Mouse (Mus musculus) forebrain, embryonic 12.5 days (tissue): ENCODE results near the gene Trim66. TPM values are rescaled to one million over a fixed set of nuclear protein-coding genes. Genes with fewer than 3 reads are reported as not detected.
A peak's percentile ranks its signal among the peaks of the same experiment; 100 is the strongest.

ENCODE experiments used
- ATAC-seq: fragments of 200-750 bp; cut with Nextera tagmentation; 2 replicates; pipeline ENCODE4 v1.8.0; 2017; ENCODE audit warnings: moderate TSS enrichment; ENCODE audit not compliant: low FRiP score
- H3K27ac ChIP-seq: fragments of 300-500 bp; sonication (generic); 2 replicates; pipeline ENCODE4 v1.5.1; 2016; ENCODE audit warnings: mild to moderate bottlenecking
- H3K27me3 ChIP-seq: fragments of 300-500 bp; sonication (generic); 2 replicates; pipeline ENCODE4 v1.6.1; 2016; ENCODE audit warnings: mild to moderate bottlenecking
- H3K36me3 ChIP-seq: fragments of 300-500 bp; sonication (generic); replicated peaks from 2 replicates; pipeline ENCODE4 v1.6.1; 2016; ENCODE audit warnings: mild to moderate bottlenecking
- H3K4me1 ChIP-seq: fragments of 300-500 bp; sonication (generic); 2 replicates; pipeline ENCODE4 v1.6.1; 2016
- H3K4me2 ChIP-seq: fragments of 300-500 bp; sonication (generic); 2 replicates; pipeline ENCODE4 v1.6.1; 2016; ENCODE audit warnings: mild to moderate bottlenecking, moderate library complexity
- H3K4me3 ChIP-seq: fragments of 300-500 bp; sonication (generic); replicated peaks from 2 replicates; pipeline ENCODE4 v1.5.1; 2016; ENCODE audit warnings: mild to moderate bottlenecking
- H3K9ac ChIP-seq: fragments of 300-500 bp; sonication (generic); 2 replicates; pipeline ENCODE4 v1.6.1; 2016; ENCODE audit warnings: mild to moderate bottlenecking
- H3K9me3 ChIP-seq: fragments of 300-500 bp; sonication (generic); 2 replicates; pipeline ENCODE4 v1.6.1; 2016
- WGBS: fragments of 180-500 bp; shearing (Covaris S2); methylation state at CpG from one replicate; pipeline ENCODE4 v1.1.7; 2016; 5-methylcytosine and 5-hydroxymethylcytosine counted together
- polyA plus RNA-seq: library from polyadenylated mRNA; unstranded; fragments of >200 nt; fragmentation: Nextera tagmentation; extraction: Ambion mirVana; gene quantifications from 2 replicates; pipeline ENCODE4 v1.2.1, GENCODE M21; 2016

Trim66 gene
- polyA plus RNA-seq, 1 experiment from 2014 or later = 0.64 TPM

DNA sequence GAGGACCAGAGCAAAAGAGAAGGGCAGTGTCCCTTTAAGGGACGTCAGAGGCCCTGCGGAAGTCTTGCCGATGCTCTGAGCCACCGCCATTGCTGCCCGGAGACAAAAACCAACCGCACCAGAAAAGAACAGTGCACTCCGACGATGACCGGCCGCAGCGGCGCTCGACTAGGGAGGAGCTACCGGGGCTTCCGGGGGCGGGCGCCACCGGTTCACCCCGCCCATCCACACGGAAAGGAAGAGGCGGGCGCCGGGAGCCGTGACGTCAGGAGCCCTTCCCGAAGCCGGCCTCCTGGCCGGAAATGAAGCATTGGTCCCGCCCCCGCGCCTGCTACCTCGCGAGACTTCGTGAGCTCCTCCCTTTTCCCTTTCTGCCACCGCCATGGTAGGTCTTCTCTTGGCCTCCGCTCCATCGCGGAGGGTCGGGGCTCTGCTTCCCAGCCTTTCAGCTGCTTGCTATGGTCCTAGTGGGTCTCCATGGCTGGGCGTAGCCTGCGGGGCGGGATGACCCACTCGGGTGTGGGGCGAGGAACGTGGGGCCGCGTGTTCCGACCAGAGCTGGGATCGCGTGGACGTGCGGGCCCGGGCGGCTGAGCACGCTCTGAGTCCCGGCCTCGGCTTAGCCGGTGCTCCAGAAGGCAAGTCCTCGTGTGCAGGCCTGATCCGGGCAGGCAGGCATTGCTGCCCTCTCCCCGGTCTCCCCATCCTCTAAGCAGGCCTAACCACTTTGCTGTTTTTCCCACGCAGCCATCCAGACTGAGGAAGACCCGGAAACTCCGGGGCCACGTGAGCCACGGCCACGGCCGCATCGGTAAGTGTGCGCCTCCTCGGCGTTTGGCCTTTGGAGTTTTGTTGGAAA lies 11.1 kb upstream of the Trim66 start, which contains the start of gene Rpl27a:
Gene Rpl27a (plus strand): TSS at position 310 of the 859 bp plus-strand sequence.
- no peaks in the 10 kb centered on the region for H3K9me3 ChIP-seq
- H3K36me3 ChIP-seq = peaks cover 36% of the 10 kb centered on the region
- H3K4me3 ChIP-seq = peak within 1 kb of the TSS; percentile 96
- no peaks in the 10 kb centered on the region for H3K27me3 ChIP-seq
- under 1% methylated on average over 72 of the region's 72 CpGs for whole genome bisulfite sequencing
- H3K27ac ChIP-seq = peak within 1 kb of the TSS; percentile 97
- ATAC-seq = peak; percentile 95
- H3K4me2 ChIP-seq = peak within 1 kb of the TSS; percentile 92
- H3K4me1 ChIP-seq = peaks cover 28% of the 10 kb centered on the region
- H3K9ac ChIP-seq = peak within 1 kb of the TSS; percentile 97

DNA sequence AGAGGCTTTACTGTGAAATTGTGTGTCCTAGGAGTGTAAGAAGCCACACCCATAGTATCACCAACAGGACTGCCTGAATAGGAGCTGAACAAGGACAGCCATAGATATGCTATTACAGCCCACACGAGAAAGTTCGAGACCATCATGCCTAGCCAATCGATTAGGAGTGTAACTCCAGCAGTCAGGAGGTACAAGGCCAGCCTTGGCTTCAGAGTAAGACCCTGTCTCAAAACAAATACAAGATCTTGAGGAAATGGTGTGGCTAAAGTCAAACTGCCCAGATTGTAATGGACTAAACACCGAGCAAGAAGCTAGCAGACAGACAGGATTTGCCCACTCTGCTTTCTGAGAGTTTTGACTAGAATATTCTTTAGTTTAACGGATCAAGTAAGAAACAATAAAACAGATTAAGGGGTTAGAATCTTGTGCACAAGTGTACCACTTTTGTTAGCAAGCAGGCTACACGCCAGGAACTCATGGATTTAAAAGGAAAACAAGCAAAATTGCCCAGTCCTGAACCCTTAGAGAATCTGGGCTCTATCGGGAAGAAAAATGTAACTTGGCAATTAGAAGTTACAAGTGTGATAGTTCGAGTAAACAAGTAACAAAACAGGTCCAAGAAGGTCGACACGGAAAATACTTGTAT lies 10.2 kb upstream of the Trim66 start:
- Histone ChIP-seq H3K4me2 (peak overlapping the region; percentile 65), H3K4me3 (peak overlapping the region; percentile 96), H3K4me1 (peaks cover 28% of the 10 kb centered on the region), H3K27ac (peak overlapping the region; percentile 97), H3K9me3 (no peaks in the 10 kb centered on the region), H3K27me3 (no peaks in the 10 kb centered on the region), H3K9ac (peak overlapping the region; percentile 71), H3K36me3 (peaks cover 27% of the 10 kb centered on the region)
- ATAC-seq = no peak; the same call in 1 of the 2 replicates
- WGBS = 22% methylated on average over 10 of the region's 10 CpGs

- no peak for ATAC-seq
- Histone ChIP-seq H3K4me1 (peaks cover 25% of the 10 kb centered on the region), H3K9me3 (no peaks in the 10 kb centered on the region), H3K36me3 (peaks cover 11% of the 10 kb centered on the region), H3K4me2 (no peak overlapping the region), H3K27me3 (no peaks in the 10 kb centered on the region), H3K9ac (no peak overlapping the region), H3K4me3 (no peak overlapping the region), H3K27ac (no peak overlapping the region)
- 88% methylated on average over 3 of the region's 3 CpGs for WGBS
These were observed 8.6 kb upstream of the Trim66 start for GRCm38 (mm10) chr7:109516500-109516899.

DNA sequence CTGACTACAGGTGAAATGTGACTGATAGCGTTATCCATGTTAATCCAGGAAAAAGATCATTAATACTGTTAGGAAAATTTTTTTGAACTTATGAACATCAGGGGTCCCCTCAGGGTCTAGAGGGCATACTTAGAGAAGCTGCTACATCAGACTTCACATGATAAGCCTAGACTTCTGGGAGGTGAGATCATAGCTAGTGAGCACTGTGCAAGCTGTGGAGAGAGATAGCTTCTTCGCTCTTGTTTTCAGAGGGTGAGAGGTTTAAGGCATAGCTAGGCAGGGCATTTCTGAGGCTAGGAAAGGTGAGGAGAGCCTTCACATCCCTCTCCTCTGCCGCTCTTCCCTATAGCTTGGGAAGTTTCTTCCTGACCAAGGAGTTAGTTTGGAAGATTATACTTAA lies 3.9 kb upstream of the Trim66 start:
- Histone ChIP-seq H3K4me1 (peaks cover 12% of the 10 kb centered on the region), H3K9ac (no peak overlapping the region), H3K27me3 (no peaks in the 10 kb centered on the region), H3K4me2 (no peak overlapping the region), H3K9me3 (no peaks in the 10 kb centered on the region), H3K4me3 (no peak overlapping the region), H3K36me3 (no peaks in the 10 kb centered on the region), H3K27ac (no peak overlapping the region)
- no peak for ATAC-seq
- 89% methylated on average over 3 of the region's 3 CpGs for WGBS

GRCm38 (mm10) chr7:109510799-109511198 lies 2.9 kb upstream of the Trim66 start:
- Histone ChIP-seq H3K9ac (no peak overlapping the region), H3K4me1 (peaks cover 15% of the 10 kb centered on the region), H3K4me3 (no peak overlapping the region), H3K9me3 (no peaks in the 10 kb centered on the region), H3K27me3 (no peaks in the 10 kb centered on the region), H3K27ac (no peak overlapping the region), H3K4me2 (no peak overlapping the region), H3K36me3 (no peaks in the 10 kb centered on the region)
- WGBS = 67% methylated on average over 2 of the region's 2 CpGs
- ATAC-seq = no peak

GRCm38 (mm10) chr7:109507572-109507971 lies 362 bp downstream of the Trim66 start:
- H3K27me3 ChIP-seq = no peaks in the 10 kb centered on the region
- H3K36me3 ChIP-seq = no peaks in the 10 kb centered on the region
- ATAC-seq = peak; percentile 17; the same call in 1 of the 2 replicates
- H3K9me3 ChIP-seq = no peaks in the 10 kb centered on the region
- H3K4me2 ChIP-seq = peak overlapping the region; percentile 25
- peak overlapping the region; percentile 37; the same call in 1 of the 2 replicates for H3K27ac ChIP-seq
- H3K4me1 ChIP-seq = peaks cover 15% of the 10 kb centered on the region
- no peak overlapping the region for H3K9ac ChIP-seq
- H3K4me3 ChIP-seq = no peak overlapping the region
- 37% methylated on average over 9 of the region's 9 CpGs for WGBS

- peak overlapping the region; percentile 25 for H3K4me2 ChIP-seq
- peak overlapping the region; percentile 37; the same call in 1 of the 2 replicates for H3K27ac ChIP-seq
- no peak overlapping the region for H3K4me3 ChIP-seq
- no peaks in the 10 kb centered on the region for H3K9me3 ChIP-seq
- H3K36me3 ChIP-seq = no peaks in the 10 kb centered on the region
- H3K27me3 ChIP-seq = no peaks in the 10 kb centered on the region
- WGBS = 4% methylated on average over 8 of the region's 8 CpGs
- no peak overlapping the region for H3K9ac ChIP-seq
- ATAC-seq = peak; percentile 75
- H3K4me1 ChIP-seq = peaks cover 15% of the 10 kb centered on the region
These were observed 815 bp downstream of the Trim66 start for GRCm38 (mm10) chr7:109507119-109507518.

DNA sequence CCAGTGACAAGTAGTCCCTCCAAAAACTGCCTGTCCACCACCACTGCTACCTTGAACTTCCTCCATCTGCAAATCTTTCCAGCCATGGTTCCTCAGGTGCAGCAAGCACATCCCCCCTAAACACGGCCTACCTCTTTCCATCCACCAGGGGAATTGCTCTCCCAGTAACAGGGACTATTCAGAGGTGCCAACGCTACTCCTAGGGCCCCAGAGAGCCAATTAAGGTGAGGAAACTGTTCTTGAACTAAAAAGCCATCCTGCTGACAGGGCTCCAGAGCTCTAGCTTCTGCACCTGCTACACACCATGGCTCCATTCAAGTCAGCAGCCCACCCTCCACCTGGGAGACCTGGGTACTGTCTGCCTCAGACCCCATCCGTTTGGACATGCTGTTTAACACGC lies 10.4 kb downstream of the Trim66 start:
- peaks cover 11% of the 10 kb centered on the region for H3K27me3 ChIP-seq
- H3K36me3 ChIP-seq = no peaks in the 10 kb centered on the region
- WGBS = 52% methylated on average over 4 of the region's 4 CpGs
- H3K27ac ChIP-seq = no peak overlapping the region
- no peak overlapping the region for H3K4me3 ChIP-seq
- H3K4me1 ChIP-seq = peaks cover 17% of the 10 kb centered on the region
- no peak for ATAC-seq
- H3K4me2 ChIP-seq = no peak overlapping the region
- no peak overlapping the region for H3K9ac ChIP-seq
- H3K9me3 ChIP-seq = no peaks in the 10 kb centered on the region

GRCm38 (mm10) chr7:109493319-109494316 lies 14.3 kb downstream of the Trim66 start:
- H3K9me3 ChIP-seq = no peaks in the 10 kb centered on the region
- peak overlapping the region; percentile 25; the same call in 1 of the 2 replicates for H3K9ac ChIP-seq
- H3K4me2 ChIP-seq = peak overlapping the region; percentile 51
- H3K27me3 ChIP-seq = peaks cover 15% of the 10 kb centered on the region
- 7% methylated on average over 21 of the region's 21 CpGs for WGBS
- peak overlapping the region; percentile 31 for H3K4me3 ChIP-seq
- H3K4me1 ChIP-seq = peaks cover 17% of the 10 kb centered on the region
- peak; percentile 72 for ATAC-seq
- no peaks in the 10 kb centered on the region for H3K36me3 ChIP-seq
- no peak overlapping the region for H3K27ac ChIP-seq

GRCm38 (mm10) chr7:109492616-109493318 lies 15.2 kb downstream of the Trim66 start:
- 53% methylated on average over 18 of the region's 18 CpGs for WGBS
- no peak overlapping the region for H3K9ac ChIP-seq
- no peaks in the 10 kb centered on the region for H3K36me3 ChIP-seq
- H3K27me3 ChIP-seq = peaks cover 15% of the 10 kb centered on the region
- no peak overlapping the region for H3K27ac ChIP-seq
- ATAC-seq = no peak
- H3K9me3 ChIP-seq = no peaks in the 10 kb centered on the region
- peak overlapping the region; percentile 51 for H3K4me2 ChIP-seq
- H3K4me3 ChIP-seq = no peak overlapping the region
- peaks cover 17% of the 10 kb centered on the region for H3K4me1 ChIP-seq

- Histone ChIP-seq H3K4me3 (no peak overlapping the region), H3K36me3 (no peaks in the 10 kb centered on the region), H3K9me3 (no peaks in the 10 kb centered on the region), H3K4me2 (no peak overlapping the region), H3K27ac (no peak overlapping the region), H3K4me1 (0 out of 2 replicates have a peak, but pooled peaks cover 3% of the 10 kb centered on the region), H3K27me3 (no peaks in the 10 kb centered on the region; the same call in 1 of the 2 replicates), H3K9ac (no peak overlapping the region)
- 66% methylated on average over 5 of the region's 5 CpGs for WGBS
- ATAC-seq = no peak
These were observed 23.7 kb downstream of the Trim66 start for GRCm38 (mm10) chr7:109484221-109484620.
